Mouse (Mus musculus): ENCODE results near the gene Gm17402.
A peak's percentile ranks its signal among the peaks of the same experiment; 100 is the strongest.

Gene Gm17402

DNA sequence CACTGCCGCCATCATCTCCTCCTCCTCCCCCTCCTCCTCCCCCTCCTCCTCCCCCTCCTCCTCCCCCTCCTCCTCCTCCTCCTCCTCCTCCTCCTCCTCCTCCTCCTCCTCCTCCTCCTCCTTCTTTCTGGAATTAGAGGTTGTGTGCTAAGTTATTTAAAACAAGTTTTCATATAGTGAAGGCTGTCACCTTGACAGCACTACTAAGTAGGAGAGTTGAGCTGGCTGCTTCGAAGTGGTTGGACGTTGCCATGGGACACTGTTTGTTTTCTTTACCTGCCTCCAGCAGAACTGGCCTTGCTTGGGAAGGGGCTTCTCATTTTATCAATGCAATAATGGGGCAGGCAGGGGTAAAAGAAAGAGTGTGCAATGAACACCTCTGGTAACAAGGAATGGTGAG lies at the start of gene Gm17402:
TSS of gene Gm17402 (minus strand) at position 101 of the 400 bp plus-strand sequence.
- DNase-seq: no peak

DNA sequence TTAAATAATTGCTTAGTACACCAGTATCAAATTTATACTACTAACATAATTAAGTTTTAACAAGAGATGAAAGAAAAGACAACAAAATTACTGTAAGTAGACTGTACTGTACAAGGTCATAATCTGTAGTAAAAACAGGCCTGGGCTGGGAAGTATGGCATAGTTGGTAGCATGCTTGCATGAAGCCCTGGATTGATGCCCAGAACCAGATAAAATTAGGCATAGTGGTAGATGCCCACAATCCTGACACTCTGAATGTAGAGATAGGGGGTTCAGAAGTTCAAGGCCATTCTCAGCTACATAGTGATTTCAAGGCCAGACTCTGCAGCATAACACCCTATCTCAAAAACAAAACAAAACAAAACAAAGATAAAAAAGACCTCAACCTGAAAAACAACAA lies 3.3 kb upstream of the Gm17402 start:
- no peak for DNase-seq

DNA sequence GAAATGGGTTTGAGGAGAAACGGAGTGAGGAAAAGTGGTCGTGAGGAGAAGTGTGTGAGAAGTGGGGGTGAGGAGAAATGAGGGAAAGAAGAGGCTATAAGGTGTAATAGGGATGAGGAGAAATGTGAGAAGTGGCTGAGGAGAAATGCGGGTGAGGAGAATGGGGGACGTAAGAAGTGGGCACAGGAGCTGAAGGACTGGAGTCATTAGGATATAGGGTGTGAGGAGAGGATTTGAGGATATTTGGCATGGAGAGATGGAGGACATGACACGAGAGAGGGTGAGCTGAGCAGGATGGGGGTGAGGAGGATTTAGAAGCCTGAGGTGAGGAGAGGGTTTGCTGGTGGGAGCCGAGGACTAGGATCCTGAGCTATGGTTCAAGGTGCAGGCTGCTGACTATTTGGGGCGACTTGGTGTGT lies 594 bp downstream of the Gm17402 start:
- DNase-seq: no peak

DNA sequence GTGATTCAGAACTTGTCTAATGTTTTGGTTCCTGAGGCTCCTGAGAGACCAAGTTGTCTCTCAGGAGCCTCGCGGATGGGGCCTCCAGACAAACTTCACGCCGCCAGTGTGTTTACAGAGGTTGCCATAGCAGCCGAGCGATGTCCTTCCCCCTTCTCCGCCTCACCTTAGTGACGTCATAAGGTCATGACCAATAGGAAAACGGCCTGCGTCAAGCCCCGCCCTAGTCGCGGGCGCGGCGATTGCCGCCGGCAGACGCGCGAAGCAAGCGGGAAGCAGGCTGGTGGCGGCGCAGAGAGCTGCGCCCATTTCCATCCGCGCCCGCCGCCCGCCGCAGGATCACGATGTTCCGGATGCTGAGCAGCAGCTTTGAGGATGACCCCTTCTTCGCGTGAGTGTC lies 1.1 kb downstream of the Gm17402 start, which contains the start of gene Mlf1:
TSS of gene Mlf1 (plus strand) at position 226 of the 400 bp plus-strand sequence.
- peak; percentile 86 for DNase-seq

DNA sequence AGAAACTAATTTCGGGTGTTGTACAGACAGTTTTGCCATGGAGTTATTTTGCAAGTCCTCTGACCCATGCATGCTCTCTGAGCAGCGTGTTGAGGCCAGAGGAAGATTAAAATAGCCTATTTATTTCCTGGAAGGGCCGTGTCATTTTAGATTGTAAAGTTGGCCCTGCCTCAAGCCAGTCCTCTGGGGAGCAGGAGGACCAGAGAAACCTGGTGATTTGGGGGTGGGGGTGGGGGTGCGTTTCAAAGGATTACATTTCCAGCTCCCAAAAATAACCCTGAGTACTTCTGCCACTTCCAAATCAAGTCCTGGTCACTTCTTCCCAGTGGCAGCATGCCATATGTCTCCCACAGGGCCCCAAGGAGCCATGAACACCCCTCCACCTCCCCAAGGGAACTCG lies 2.2 kb downstream of the Gm17402 start:
- DNase-seq: peak; percentile 10

DNA sequence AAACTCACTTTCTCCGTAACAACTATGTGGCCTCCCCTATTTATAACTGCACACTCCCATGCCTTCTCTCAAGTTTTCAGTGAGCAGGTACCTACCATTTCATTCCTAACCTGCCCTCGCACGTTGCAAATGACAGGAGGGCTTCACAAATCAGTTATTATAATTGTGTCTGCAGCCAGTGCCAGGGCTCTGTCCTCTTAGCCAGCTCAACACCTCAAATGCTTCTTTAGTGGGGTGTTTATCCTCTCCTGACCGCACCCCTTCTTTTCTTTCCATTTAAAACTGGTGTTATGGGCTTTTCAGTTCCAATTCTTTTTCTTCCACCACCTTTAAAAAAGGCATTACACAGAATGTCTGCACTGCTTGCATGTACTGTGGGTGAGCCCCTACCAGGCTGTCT lies 2.8 kb downstream of the Gm17402 start:
- DNase-seq: no peak

DNA sequence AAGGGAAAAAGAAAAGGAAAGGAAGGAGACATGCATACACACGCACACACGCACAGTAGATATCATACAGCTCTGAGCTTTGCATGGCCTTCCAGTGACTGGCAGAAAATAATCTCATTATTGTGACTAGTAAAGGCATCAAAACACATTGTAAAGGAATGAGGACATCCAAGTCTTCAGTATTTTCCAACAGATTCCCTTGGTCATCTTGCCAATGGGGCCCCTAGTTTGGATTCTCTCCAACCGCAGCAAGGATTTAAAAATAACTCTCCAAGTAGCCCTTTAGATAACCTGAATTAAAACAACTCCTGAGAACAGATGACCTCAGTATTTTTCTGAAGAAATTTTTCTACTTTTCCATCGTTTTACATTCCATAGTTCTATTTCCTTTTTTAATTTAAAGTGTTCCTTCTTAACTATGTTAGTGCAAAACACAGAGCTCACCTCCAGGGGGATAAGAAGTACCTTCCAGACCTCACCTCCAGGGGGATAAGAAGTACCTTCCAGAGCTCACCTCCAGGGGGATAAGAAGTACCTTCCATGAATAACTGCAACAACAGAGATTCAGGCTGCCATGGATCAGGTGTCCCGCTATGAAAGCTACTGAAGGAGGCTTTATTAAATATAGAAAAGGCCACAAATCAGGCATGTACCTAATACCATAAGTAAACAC lies 5.4 kb downstream of the Gm17402 start:
- DNase-seq: no peak

DNA sequence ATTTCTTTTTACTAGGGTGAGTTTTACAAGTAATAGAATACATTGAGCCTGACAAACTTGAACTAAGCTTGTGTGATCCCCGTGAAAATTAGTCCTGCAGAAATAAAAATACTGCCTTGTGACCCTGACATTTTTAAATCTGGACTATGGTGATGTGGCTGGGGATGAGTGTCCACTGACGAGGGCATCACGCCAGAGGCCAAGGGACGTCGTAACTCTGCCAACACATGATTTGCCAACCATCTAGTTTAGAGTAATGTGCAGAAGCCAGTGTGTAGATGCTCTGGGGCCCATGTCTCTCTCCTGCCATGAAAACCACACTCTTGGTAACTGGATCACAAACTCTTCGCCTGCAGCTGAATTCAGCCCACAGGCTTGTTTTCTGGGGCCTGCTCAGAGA lies 7.5 kb downstream of the Gm17402 start:
- no peak for DNase-seq

DNA sequence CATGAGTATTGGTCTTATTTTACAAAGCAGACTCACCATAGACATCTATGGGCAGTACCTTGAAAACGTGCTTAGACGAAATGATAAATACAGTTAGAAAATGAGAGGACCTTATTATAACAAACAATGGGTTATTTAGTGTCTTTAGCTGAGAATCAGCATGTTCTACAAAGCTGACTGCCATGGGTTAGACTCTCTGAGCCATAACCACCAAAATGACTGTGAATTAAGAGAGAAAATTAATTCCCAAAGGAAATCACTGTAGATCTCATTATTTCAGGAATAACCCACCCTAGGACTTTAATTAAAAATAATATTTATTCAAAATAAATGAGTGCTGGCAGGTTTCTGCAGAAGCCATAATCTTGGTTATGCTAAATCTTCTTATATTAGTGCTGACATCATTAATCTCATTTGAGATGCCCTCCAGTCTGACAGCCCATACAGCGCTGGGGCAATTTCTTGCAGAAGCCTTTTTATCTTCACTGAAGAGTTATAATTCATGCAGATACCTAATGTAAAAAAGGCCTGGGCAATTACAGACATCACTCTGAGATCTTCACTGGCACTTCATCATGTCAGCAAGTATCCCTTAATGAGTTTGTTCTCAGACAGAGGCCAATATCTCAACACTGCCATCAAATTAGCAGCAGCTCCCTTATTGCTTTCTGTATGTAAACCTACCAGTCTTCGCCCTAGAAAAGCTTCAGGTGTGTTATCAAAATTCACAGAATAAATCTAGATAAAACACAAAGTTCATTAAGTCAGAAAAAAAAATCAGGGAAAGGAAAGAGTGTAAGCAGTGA lies 8.7 kb downstream of the Gm17402 start:
- DNase-seq: no peak

DNA sequence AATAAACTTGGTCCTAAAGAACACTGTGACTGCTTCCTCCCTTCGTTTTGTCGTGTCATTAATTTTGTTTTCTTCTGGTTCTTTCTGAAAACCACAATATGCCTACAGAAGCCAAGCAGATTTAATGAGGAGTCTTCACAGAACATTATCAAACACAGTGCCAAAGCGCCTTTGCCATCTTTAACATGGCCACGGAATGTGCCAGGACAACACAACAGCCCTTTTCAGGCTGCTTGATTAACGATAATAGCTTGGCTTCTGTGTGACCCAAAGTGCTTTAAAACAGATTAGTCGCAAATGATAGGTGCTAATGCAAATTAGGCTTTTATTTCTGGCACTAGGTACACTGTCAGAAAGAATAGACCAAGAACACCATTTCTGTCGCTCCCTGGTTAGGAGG lies 16.6 kb downstream of the Gm17402 start:
- DNase-seq: no peak

DNA sequence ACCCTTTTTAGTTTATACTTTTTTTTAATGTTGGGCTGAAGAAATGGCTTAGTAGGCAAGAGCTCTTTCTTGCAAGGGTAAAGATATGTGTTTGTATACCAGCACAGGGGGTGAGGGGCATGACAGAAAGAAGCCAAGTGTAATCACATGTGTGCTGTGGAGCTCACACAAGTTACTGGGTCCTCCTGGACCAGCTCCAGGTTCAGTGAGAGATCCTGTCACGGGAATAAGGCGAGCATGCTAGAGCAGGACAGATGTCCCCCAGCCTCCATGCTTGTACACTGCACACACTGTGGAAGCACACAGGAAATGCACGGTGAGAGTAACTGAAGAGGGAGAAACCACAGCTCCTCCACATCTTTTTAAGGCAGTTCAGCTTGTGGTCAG lies 22.2 kb downstream of the Gm17402 start:
- DNase-seq: no peak

DNA sequence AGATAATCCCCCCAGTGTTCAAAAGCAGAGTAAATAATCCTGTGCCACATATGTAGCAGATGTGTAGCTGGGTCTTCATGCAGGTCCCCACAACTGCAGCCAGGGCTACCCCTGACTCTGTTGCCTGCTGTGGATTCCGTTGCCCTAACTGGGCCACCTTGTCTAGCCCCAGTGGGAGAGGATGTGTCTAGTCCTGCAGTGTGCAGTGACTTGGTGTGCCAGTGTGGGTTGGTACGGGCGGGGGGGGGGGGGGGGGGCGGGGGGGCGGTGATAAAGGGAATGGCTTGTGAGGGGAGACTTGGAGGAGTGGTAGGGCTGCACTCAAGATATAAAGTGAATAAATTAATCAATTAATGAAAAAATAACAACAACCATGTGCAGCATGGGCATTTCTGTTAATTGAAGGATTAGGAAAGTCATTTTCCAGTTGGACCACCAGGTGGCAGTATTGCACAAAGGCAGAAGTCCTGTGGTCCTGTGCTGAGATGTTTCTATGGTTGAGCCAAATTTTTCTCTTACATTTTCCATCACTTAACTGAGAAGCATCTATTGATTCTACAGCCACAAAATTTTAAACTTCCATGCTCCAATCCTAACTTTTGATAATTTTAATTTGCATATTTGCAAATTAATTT lies 22.7 kb downstream of the Gm17402 start:
- DNase-seq: peak; percentile 11

DNA sequence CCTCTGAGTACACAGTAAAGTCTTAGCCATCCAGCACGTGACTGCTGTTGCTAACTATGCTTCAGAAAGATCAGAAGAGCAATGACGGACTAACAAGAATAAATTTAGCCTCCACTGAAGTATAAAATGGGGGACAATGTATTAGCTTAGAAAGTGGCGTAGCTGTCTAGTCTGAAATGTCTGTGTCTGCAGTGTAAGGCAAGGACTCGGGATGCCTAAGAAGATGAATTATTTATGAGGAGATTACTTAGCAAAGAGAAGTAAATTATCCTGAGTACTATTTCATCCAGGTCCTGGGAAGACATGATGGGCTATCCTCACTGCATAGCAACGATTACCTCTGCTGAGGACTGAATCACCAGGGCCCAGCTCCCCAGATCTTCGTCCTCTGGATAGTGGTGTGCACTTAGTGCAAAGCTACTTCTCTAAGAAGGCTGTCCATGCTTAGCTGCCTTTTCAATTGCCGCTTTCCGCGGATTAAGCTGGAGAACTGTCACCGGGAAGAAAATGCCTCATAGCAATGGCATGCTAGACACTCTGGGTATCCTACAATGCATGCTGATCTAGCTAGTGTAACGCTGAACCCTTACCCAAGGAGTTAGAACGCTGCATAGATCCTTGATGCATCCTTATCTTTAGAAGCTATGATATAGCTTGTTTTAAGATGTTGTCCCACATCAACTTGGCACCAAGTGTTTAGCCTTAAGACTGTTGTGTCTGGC lies 23.4 kb downstream of the Gm17402 start:
- DNase-seq: no peak

DNA sequence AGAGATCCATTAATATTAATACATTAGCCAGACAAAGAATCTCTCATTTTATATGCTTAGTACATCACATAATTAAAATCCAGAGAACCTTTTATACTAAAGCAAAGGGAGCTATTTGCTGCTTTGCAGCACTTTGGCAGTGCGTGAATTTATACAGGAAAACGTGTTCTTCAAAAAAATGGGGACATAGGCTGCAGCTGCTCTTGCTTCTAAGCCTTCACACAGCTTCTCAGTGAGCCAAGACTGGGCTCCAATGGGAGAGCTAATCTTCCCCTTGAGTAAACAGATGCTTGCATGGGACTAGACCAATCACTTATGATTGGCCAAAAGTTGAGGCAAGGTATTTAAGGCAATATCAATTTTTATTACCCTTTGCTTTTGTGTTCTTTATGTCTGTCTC lies 28.3 kb downstream of the Gm17402 start:
- no peak for DNase-seq

DNA sequence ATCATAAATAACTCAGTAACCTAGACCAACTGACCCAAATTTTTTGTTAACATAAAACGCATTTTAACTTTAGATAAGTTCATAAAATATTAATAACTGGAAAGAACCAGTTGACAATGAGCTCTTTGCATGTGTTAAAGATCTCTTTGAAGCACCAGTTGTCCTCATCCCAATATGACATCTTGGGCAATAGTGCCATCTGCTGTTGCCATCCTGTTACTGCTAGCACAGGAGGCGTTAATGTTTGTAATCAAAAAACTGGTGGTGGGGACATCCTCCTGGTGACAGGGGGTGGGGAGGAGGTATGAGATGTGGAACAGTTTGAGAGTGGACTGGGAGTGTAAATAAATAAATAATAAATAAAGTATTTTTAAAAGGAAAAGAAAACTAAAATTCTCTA lies 30.4 kb downstream of the Gm17402 start:
- peak; percentile 7 for DNase-seq

DNA sequence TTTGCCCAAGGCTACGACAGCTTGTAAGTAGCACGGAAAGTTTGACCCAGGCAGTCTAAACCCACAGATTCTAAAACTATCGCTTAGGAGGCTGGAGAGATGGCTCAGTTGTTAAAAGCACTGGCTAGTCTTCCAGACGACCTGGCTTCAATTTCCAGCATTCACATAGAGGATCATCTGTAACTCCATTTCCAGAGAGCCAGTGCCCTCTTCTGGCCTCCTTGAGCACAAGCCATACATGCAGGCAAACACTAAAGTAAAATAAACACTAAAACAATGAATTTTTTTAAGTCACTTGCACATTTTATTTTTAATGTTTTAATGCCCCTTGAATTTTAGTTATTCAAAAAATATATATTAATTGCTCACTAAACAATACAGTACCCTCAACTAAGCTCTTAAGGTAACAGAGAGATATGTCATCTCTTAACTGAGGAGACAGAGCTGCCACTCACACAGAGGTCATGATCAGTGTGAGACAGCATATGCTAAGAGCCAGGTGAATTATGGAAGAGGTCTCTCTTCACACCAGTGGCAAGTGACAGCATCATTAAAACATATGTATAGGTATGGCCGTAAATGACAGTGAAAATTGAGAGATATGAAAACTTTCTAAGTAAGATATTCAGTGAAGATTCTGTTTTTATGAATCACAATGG lies 31.8 kb downstream of the Gm17402 start:
- DNase-seq: no peak

DNA sequence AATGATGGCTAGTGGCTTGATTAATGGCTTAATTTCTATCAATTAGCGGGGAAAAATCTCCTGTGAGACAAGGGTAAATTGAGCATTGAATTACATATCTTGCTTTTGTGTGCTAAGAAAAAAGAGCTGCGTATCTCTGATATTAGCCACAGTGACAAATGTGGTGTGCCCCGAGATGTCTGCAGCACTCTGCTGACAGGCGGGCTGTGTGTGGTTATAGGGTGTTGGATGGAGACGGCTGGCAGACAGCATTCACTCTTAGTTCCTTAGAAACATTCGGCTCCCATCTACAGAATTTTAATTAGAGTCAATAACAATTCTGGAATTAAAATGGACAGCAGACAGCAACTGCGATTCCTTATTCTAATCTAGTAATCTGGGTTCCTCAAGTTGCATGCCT lies 34.0 kb downstream of the Gm17402 start:
- DNase-seq: no peak

DNA sequence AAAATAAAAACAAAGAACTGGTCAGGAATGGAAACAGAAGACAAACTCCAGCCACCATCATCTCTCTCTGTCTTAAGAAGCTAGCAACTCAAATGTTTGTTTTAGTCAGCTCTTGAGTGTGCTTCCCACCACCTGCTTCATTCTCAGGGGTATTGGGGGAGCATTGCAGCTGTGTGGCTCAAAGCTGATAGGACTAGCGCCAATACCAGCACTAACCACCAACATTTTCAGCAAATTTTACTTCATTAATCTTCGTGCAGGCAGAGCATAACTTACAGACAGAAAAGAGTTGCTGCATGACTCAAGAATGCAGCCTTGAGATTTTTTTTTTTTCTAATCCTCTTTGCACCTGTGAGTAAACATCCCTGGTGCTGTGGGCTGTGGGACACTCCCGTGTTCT lies 35.4 kb downstream of the Gm17402 start:
- no peak for DNase-seq

DNA sequence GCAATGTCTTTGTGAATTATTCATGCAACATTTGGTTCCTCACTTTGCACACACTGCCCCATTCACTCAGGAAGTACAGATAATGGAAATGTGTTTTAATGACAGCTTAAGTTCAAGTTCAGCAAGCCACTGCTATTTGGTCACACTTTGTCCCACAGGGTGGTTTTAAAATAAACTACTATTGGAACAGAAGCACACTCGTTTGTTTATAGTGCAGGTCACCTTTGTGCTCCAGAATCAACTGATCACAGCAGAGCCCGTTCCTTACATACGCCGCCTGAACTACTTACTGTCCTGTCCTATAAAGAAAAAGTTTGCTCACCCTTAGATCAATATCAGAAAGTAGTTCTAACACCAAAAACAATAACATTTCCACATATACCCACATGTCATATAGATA lies 52.5 kb downstream of the Gm17402 start:
- DNase-seq: no peak

Data from cerebellum, adult 9-11 months (tissue).